Mouse (Mus musculus) embryonic facial prominence, embryonic 10.5 days (tissue): ENCODE data around the gene Olfr1095. TPM values are rescaled to one million over a fixed set of nuclear protein-coding genes. Genes with fewer than 3 reads are reported as not detected.

Experiments
- DNase-seq: peaks from one replicate; pipeline ENCODE4 v3.0.0-alpha.2; 2017; ENCODE audit warnings: low spot score
- H3K27ac ChIP-seq: fragments of 300-500 bp; sonication (generic); replicated peaks from 2 replicates; pipeline ENCODE4 v1.5.1; 2016; ENCODE audit warnings: mild to moderate bottlenecking
- H3K27me3 ChIP-seq: fragments of 300-500 bp; sonication (generic); replicated peaks from 2 replicates; pipeline ENCODE4 v1.6.1; 2016; ENCODE audit warnings: low read depth, mild to moderate bottlenecking; ENCODE audit not compliant: poor library complexity, severe bottlenecking
- H3K36me3 ChIP-seq: fragments of 300-500 bp; sonication (generic); replicated peaks from 2 replicates; pipeline ENCODE4 v1.6.1; 2016; ENCODE audit warnings: mild to moderate bottlenecking, moderate library complexity
- H3K4me1 ChIP-seq: fragments of 300-500 bp; sonication (generic); 2 replicates; pipeline ENCODE4 v1.6.1; 2016
- H3K4me3 ChIP-seq: fragments of 300-500 bp; sonication (generic); 2 replicates; pipeline ENCODE4 v1.5.1; 2016; ENCODE audit warnings: mild to moderate bottlenecking, moderate library complexity
- H3K9me3 ChIP-seq: fragments of 300-500 bp; sonication (generic); 2 replicates; pipeline ENCODE4 v1.6.1; 2016; ENCODE audit warnings: mild to moderate bottlenecking
- WGBS: fragments of 180-500 bp; shearing (Covaris S2); methylation state at CpG from one replicate; pipeline ENCODE4 v1.1.7; 2016; 5-methylcytosine and 5-hydroxymethylcytosine counted together
- polyA plus RNA-seq: library from polyadenylated mRNA; unstranded; fragments of >200 nt; fragmentation: Nextera tagmentation; extraction: Ambion mirVana; gene quantifications from 2 replicates; pipeline ENCODE4 v1.2.1, GENCODE M21; 2016

Olfr1095 gene
- polyA plus RNA-seq, result not detected in 2 replicates

DNA sequence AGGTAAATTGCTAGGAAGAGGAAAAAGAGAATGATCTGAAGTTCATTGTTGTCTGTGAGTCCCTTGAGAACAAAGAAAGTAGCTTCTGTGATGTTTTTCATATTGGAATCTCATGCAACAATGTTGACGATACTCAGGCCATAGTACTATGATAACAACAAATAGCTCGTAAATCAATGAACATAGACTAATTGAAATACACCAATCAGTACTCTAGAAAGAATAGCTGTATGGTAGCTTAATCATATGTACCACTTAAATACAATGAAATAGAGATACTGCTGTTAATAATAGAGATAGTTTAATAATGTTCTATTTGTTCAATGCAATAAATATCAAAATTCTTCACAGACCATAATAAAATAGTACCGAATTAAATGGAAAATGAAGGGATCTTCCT lies at the start of gene Olfr1095:
TSS of gene Olfr1095 (minus strand) at position 101 of the 400 bp plus-strand sequence.
- whole genome bisulfite sequencing, result 91% methylated on average over 3 of the region's 3 CpGs

GRCm38 (mm10) chr2:86892116-86892515 lies 40.6 kb upstream of the Olfr1095 start, which contains the start of gene Olfr1097:
Gene Olfr1097, minus strand, starts transcription at chr2:86892216.
- Histone ChIP-seq H3K9me3 (no peaks in the 10 kb centered on the region), H3K27me3 (no peaks in the 10 kb centered on the region), H3K36me3 (no peaks in the 10 kb centered on the region), H3K27ac (no peak within 1 kb of the TSS), H3K4me1 (no peaks in the 10 kb centered on the region), H3K4me3 (no peak within 1 kb of the TSS)
- WGBS, result 91% methylated on average over 1 of the region's 1 CpGs
- no peak for DNase-seq

More for the DNA sequence above, at the start of gene Olfr1095:
- H3K36me3 ChIP-seq, result no peaks in the 10 kb centered on the region
- no peak within 1 kb of the TSS for H3K27ac ChIP-seq
- no peak for DNase-seq
- H3K4me3 ChIP-seq, result no peak within 1 kb of the TSS
- H3K27me3 ChIP-seq, result no peaks in the 10 kb centered on the region
- H3K4me1 ChIP-seq, result no peaks in the 10 kb centered on the region
- no peaks in the 10 kb centered on the region for H3K9me3 ChIP-seq

- no peaks in the 10 kb centered on the region for H3K4me1 ChIP-seq
- no peak for DNase-seq
- WGBS, result 80% methylated on average over 1 of the region's 1 CpGs
- no peaks in the 10 kb centered on the region for H3K36me3 ChIP-seq
- no peaks in the 10 kb centered on the region for H3K9me3 ChIP-seq
- H3K4me3 ChIP-seq, result no peak within 1 kb of the TSS
- no peak within 1 kb of the TSS for H3K27ac ChIP-seq
- no peaks in the 10 kb centered on the region for H3K27me3 ChIP-seq
These were observed 23.2 kb upstream of the Olfr1095 start, which contains the start of gene Gm13723 for GRCm38 (mm10) chr2:86874702-86875101. Gene Gm13723, minus strand, starts transcription at chr2:86874802.

GRCm38 (mm10) chr2:86824363-86824762 lies 27.1 kb downstream of the Olfr1095 start, which contains the start of gene Olfr1094:
Gene Olfr1094, plus strand, starts transcription at chr2:86824663.
- Histone ChIP-seq H3K27ac (no peak within 1 kb of the TSS), H3K4me3 (no peak within 1 kb of the TSS), H3K4me1 (no peaks in the 10 kb centered on the region), H3K27me3 (no peaks in the 10 kb centered on the region), H3K9me3 (no peaks in the 10 kb centered on the region), H3K36me3 (no peaks in the 10 kb centered on the region)
- DNase-seq, result no peak

DNA sequence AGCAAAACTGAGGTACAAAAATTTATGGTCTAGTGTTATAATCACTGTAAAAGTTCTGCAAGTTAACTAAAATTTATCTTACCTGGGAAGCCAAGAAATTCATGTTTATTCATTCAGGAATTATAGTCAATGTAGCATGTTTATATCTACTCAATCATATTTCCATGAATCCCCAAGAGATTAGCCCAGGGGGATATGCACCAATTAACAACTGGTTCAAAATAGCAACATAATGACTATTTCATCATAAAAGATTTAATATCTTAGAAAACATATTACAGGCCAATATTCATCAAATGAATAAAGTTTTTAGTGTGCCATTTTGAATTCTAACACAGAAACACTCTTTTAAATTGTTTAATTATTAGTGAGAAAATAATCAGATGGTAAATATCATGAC lies 41.6 kb downstream of the Olfr1095 start, which contains the start of gene Olfr141:
TSS of gene Olfr141 (minus strand) at position 101 of the 400 bp plus-strand sequence.
- no peaks in the 10 kb centered on the region for H3K9me3 ChIP-seq
- H3K4me1 ChIP-seq, result no peaks in the 10 kb centered on the region
- H3K27me3 ChIP-seq, result no peaks in the 10 kb centered on the region
- no peak within 1 kb of the TSS for H3K27ac ChIP-seq
- no peaks in the 10 kb centered on the region for H3K36me3 ChIP-seq
- no peak within 1 kb of the TSS for H3K4me3 ChIP-seq
- no peak for DNase-seq

Other genes starting within 250 kb of the Olfr1095 start
- not detected in 2 replicates for gene Olfr1084, start 212.0 kb downstream of the Olfr1095 start, polyA plus RNA-seq
- not detected in 2 replicates for gene Olfr1085, start 189.7 kb downstream of the Olfr1095 start, polyA plus RNA-seq
- gene Olfr1086, start 171.6 kb downstream of the Olfr1095 start, polyA plus RNA-seq, result not detected in 2 replicates
- gene Olfr1087, start 153.3 kb downstream of the Olfr1095 start, polyA plus RNA-seq, result not detected in 2 replicates
- gene Olfr1089, start 118.0 kb downstream of the Olfr1095 start, polyA plus RNA-seq, result not detected in 2 replicates
- gene Olfr1090, start 92.7 kb downstream of the Olfr1095 start, polyA plus RNA-seq, result not detected in 2 replicates
- gene Olfr1093, start 69.2 kb downstream of the Olfr1095 start, polyA plus RNA-seq, result not detected in 2 replicates
- not detected in 2 replicates for gene Olfr141, start 41.7 kb downstream of the Olfr1095 start, polyA plus RNA-seq
- gene Olfr1094, start 27.0 kb downstream of the Olfr1095 start, polyA plus RNA-seq, result not detected in 2 replicates
- gene Gm13723, start 23.1 kb upstream of the Olfr1095 start, polyA plus RNA-seq, result not detected in 2 replicates
- gene Olfr1097, start 40.5 kb upstream of the Olfr1095 start, polyA plus RNA-seq, result not detected in 2 replicates
- gene Olfr1098, start 72.8 kb upstream of the Olfr1095 start, polyA plus RNA-seq, result not detected in 2 replicates
- not detected in 2 replicates for gene Olfr1099, start 109.0 kb upstream of the Olfr1095 start, polyA plus RNA-seq
- gene Olfr1100, start 128.3 kb upstream of the Olfr1095 start, polyA plus RNA-seq, result not detected in 2 replicates
- not detected in 2 replicates for gene Olfr1101, start 139.5 kb upstream of the Olfr1095 start, polyA plus RNA-seq
- not detected in 2 replicates for gene Olfr1102, start 146.7 kb upstream of the Olfr1095 start, polyA plus RNA-seq
- gene Olfr1104, start 175.4 kb upstream of the Olfr1095 start, polyA plus RNA-seq, result not detected in 2 replicates
- gene Olfr1105, start 184.8 kb upstream of the Olfr1095 start, polyA plus RNA-seq, result not detected in 2 replicates
- gene Olfr1106, start 200.6 kb upstream of the Olfr1095 start, polyA plus RNA-seq, result not detected in 2 replicates
- gene Olfr1107, start 224.1 kb upstream of the Olfr1095 start, polyA plus RNA-seq, result not detected in 2 replicates
- not detected in 2 replicates for gene Olfr1109, start 244.3 kb upstream of the Olfr1095 start, polyA plus RNA-seq